Mouse (Mus musculus) bone marrow macrophage, adult 2 months (primary cell): ENCODE results near the gene Tm7sf2.

ENCODE experiments used
- CTCF ChIP-seq: IDR thresholded peaks from 2 replicates; pipeline ENCODE4 v1.5.1; 2012; ENCODE audit warnings: low read depth, mild to moderate bottlenecking, low read length, moderate library complexity
- POLR2A ChIP-seq: IDR thresholded peaks from 2 replicates; pipeline ENCODE4 v1.6.1; 2012; ENCODE audit warnings: mild to moderate bottlenecking, low read depth, low read length, borderline replicate concordance

DNA sequence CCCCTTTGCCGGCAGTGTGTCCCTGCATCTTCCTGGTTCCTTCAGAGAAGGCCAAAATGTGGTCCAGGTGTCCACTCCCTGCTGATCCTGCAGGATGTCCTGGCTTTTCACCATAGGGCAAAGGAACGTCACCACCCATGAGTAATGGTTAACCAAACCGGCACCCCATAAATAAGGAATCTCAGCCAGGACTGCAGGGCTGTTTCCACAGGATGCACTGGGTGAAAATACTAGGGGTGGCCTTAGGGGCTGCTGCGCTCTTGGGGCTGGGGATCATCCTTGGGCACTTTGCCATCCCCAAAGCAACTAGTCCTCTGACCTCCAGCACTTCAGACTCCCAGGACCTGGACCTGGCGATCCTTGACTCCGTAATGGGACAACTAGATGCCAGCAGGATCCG, 37.4 kb upstream of the Tm7sf2 start, which contains the start of gene Naaladl1:
- TF ChIP-seq POLR2A (no peak), CTCF (no peak)
